Mouse (Mus musculus) thymus, postnatal 10 days (tissue): ENCODE measurements at regions not wholly inside any gene's neighbourhood (a gene's known extent, or its start where the extent isn't known, plus 50 kb on each side); places are given as distances from the start of the nearest gene placed in this dataset.

Experiments used
- DNase-seq, 2 experiments: peaks; one replicate each; pipeline ENCODE4 v3.0.0; 2021; ENCODE audit warnings: low spot score in 2 of 2

GRCm38 (mm10) chr15:25305801-25306200 lies 107.8 kb downstream of the Basp1 start:
- DNase-seq: no peak

GRCm38 (mm10) chr15:25303379-25303778 lies 110.2 kb downstream of the Basp1 start:
- DNase-seq: peak; percentile 35 to 59

DNA sequence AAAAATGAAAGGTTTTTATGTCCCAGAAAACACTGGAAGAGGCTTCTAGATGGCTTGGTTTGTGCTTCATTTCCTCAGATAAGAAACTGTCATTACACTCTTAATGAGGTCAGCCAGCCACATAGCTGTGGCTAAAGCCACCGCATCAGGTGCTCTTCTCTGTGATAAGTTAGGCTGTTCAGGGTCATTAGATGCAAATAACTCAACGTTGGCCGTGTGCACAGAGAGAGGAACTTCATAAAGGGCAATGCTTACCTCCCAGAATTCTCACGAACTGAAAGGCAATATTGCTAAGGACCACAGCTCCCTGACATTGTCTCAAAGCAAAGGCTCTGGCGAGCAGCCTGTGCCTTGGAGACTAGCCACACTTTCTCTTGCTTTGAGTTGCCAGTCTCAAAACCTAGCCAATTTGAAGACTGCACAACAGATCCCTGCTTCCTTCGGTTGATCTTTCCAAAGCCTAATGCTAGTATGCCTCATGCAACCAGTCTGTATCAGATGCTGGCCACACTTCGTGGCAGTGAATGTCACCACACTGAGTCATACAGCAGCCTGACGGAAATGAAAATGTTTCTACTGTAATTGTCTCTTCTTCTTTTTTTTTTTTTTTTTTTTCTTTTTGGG lies 110.8 kb downstream of the Basp1 start:
- no peak for DNase-seq

- no peak for DNase-seq
Observed at GRCm38 (mm10) chr15:25301810-25302209, 111.8 kb downstream of the Basp1 start.

- no peak for DNase-seq
Observed at GRCm38 (mm10) chr15:25297278-25297677, 116.3 kb downstream of the Basp1 start.

GRCm38 (mm10) chr15:25296714-25297113 lies 116.8 kb downstream of the Basp1 start:
- DNase-seq: no peak

GRCm38 (mm10) chr15:25295753-25296152 lies 117.8 kb downstream of the Basp1 start:
- DNase-seq: no peak

GRCm38 (mm10) chr15:25291231-25291691 lies 122.3 kb downstream of the Basp1 start:
- DNase-seq: no peak

- DNase-seq: no peak
Observed at GRCm38 (mm10) chr15:25287850-25288249, 125.7 kb downstream of the Basp1 start.

DNA sequence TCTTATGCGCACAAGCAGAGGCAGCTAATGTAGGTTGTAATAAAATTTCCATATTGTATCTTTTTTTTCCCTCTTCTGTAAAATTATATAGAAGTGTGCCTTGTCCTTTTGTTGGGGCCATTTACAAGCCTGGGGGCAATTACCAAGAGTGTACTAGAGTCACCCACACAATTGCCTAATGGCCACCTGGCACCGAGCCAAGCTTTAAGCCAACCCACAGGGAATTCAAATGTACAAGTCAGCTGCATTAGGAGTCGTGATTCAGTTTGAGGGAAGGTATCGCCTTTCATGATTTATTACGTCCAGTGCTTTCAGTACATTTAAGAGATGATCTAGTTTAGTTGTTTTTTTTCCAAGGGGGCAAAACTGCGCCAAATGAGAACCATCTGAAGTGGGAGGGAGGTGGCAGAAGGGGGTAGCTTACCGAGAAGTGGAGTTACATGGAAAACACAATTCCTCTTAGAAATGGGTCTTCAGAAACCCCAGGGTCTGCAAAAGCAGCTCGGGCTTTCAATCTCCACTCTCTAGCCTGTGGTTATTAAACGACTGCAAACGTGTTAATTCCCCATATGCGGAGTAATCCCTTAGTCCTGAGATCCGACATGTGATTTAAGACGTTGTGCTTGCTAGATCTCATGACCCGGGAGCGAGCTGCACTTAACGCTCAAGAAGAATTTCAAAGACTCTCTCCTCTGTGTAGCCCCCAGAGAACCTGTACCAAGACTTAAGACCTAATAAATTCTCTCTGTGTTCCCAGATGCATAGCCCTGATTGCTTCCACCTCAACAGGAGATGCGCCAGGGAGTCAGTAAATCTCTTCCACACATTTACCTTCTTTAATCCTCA lies 129.0 kb downstream of the Basp1 start:
- no peak for DNase-seq

GRCm38 (mm10) chr15:25283713-25284112 lies 129.9 kb downstream of the Basp1 start:
- DNase-seq: no peak

GRCm38 (mm10) chr15:25282346-25282745 lies 131.2 kb downstream of the Basp1 start:
- no peak for DNase-seq

DNA sequence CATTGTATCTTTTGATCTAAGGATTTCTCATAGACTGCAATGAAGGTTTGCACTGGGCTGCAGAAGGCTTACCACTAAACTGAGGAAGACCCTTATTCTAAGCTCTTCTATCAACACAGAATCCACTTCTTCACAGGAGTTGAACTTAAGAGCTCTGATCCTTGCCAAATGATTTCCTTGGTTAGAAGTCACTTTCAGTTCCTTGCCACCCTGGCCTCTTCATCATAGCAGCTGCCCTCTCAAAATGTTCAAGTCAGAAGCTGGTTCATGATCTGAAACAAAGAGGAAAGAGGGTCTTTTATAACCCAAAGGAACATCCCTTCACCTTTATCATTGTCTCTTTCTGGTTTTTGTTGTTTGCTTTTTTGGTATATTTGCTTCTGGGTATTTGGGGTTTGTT lies 131.6 kb downstream of the Basp1 start:
- DNase-seq: no peak

GRCm38 (mm10) chr15:25278317-25279156 lies 135.0 kb downstream of the Basp1 start:
- DNase-seq: no peak

- DNase-seq: no peak
Observed at GRCm38 (mm10) chr15:25276227-25276626, 137.3 kb downstream of the Basp1 start.

GRCm38 (mm10) chr15:25271886-25272285 lies 141.7 kb downstream of the Basp1 start:
- DNase-seq: no peak

DNA sequence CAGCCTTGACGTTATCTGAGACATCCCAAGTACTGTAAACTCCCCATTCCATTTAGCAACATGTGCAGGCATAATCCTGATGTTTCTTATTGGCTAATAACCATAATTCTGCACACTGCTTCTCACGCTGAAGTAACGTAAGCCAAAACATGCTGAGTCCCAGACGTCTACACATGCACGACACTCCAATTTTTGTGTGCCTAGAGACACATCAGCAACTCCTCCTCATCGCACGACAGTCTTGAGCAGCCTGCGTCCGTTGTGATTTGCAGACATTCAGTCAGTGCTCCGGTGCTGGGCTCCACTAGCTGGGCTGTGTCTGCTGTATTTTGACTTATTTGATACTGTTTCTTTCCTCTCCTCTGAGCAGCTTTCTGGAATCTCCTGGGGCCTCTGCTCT lies 143.2 kb downstream of the Basp1 start:
- no peak for DNase-seq

DNA sequence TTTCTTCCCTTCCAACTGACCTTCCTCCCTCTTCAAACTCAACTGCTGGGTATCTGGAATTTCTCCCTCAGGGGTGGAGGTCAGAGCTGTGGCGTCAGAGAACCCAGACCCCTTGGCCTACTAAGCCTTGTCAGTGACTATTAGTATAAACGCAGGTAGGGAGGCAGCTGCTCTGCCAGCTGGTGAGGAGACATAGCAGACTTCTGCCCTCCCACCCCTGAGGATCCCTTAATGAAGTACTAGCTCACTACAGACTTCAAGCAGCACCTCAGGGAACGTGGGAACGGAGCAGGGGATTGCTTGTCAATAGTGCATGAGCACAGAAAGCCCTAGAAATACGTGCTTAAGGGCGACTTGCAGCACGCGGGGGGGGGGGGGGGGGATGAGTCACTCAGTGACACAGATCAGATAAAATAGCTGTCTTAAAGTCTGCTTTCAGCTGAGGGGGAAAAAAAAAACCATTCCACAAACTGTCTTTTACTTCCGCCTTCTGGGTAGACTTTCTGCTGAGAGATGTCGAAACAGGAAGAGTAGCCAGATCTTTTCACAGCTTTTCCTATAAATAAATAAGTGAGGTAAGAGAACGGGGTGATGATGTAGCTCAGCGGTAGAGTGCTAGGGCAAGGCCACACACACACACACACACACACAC lies 144.1 kb downstream of the Basp1 start:
- peak; percentile 31 to 33 for DNase-seq

- DNase-seq: no peak
Observed at GRCm38 (mm10) chr15:25268436-25268835, 145.1 kb downstream of the Basp1 start.

GRCm38 (mm10) chr15:25267509-25267908 lies 146.1 kb downstream of the Basp1 start:
- DNase-seq: no peak

GRCm38 (mm10) chr15:25252648-25253567 lies 160.7 kb downstream of the Basp1 start:
- no peak for DNase-seq
